Mouse (Mus musculus): ENCODE results near the gene Cdh4. TPM values are rescaled to one million over a fixed set of nuclear protein-coding genes. Genes with fewer than 3 reads are reported as not detected.

The Cdh4 gene
- polyA plus RNA-seq, 1 experiment = 0.55 TPM

GRCm38 (mm10) chr2:179443959-179444358, 1.7 kb downstream of the Cdh4 start:
- Histone ChIP-seq H3K4me1 (ENCODE audit: control insufficient read depth, insufficient read depth, low read length) (no peaks in the 10 kb centered on the region), H3K4me3 (replicated peaks; ENCODE audit: control insufficient read depth, low read depth, low read length) (no peak overlapping the region), H3K27ac (ENCODE audit: control insufficient read depth, insufficient read depth, low read depth, low read length, poor library complexity) (no peak overlapping the region)
- 25% methylated on average over 11 of the region's 11 CpGs for WGBS
- no peak for TF ChIP-seq CTCF (IDR thresholded peaks at IDR 0.05; ENCODE audit: control insufficient read depth, insufficient read depth, low read length)
- no peak for TF ChIP-seq POLR2A (IDR thresholded peaks at IDR 0.05; ENCODE audit: borderline replicate concordance, control insufficient read depth, low read depth, low read length)

DNA sequence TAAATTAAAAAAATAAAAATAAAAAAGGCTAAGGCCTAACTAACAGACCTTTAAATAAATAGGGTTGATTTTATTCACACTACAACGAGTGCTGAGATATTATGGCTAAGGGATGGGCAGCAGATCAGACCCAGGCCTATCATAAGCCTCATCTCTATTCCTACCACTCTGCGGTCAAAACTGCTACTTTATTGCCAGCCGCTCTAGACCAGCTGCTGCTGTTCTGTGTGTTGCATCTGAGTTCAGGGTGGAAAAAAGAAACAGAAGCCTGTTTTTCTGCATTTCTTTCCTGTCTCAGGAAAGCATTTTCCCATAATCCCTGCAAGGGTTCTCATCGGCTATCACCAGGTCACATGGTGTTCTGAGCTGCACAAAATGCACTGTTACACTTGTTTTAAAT, 6.0 kb downstream of the Cdh4 start:
- Histone ChIP-seq H3K4me3 (replicated peaks; ENCODE audit: control insufficient read depth, low read depth, low read length) (no peak overlapping the region), H3K27ac (ENCODE audit: control insufficient read depth, insufficient read depth, low read depth, low read length, poor library complexity) (no peak overlapping the region), H3K4me1 (ENCODE audit: control insufficient read depth, insufficient read depth, low read length) (no peaks in the 10 kb centered on the region)
- WGBS = 87% methylated on average over 4 of the region's 4 CpGs
- TF ChIP-seq POLR2A (IDR thresholded peaks at IDR 0.05; ENCODE audit: borderline replicate concordance, control insufficient read depth, low read depth, low read length) (no peak), CTCF (IDR thresholded peaks at IDR 0.05; ENCODE audit: control insufficient read depth, insufficient read depth, low read length) (no peak)

DNA sequence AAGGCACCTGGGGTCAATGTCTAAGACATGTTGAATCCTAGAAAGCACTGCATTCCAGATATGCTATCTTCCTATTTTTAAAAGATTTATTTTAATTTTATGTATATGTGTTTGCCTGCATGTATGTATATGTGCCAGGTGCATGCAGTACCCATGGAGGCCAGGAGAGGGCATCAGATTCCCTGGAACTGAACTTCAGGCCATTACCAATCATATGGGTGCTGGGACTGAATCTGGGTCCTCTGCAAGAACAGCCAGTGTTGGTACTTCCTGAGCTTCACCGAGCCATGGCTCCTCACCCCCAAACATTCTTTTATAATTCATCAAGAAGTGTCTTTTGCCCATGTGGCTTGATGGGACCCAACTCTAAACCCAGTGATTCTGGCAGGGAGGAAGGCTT, 6.8 kb downstream of the Cdh4 start:
- WGBS = 78% methylated on average over 1 of the region's 1 CpGs
- TF ChIP-seq POLR2A (IDR thresholded peaks at IDR 0.05; ENCODE audit: borderline replicate concordance, control insufficient read depth, low read depth, low read length) (no peak), CTCF (IDR thresholded peaks at IDR 0.05; ENCODE audit: control insufficient read depth, insufficient read depth, low read length) (no peak)

GRCm38 (mm10) chr2:179459196-179459595, 17.0 kb downstream of the Cdh4 start:
- no peak for TF ChIP-seq CTCF (IDR thresholded peaks at IDR 0.05; ENCODE audit: control insufficient read depth, insufficient read depth, low read length)
- TF ChIP-seq POLR2A (IDR thresholded peaks at IDR 0.05; ENCODE audit: borderline replicate concordance, control insufficient read depth, low read depth, low read length) = no peak
- Histone ChIP-seq H3K27ac (ENCODE audit: control insufficient read depth, insufficient read depth, low read depth, low read length, poor library complexity) (no peak overlapping the region), H3K4me1 (ENCODE audit: control insufficient read depth, insufficient read depth, low read length) (no peaks in the 10 kb centered on the region), H3K4me3 (replicated peaks; ENCODE audit: control insufficient read depth, low read depth, low read length) (no peak overlapping the region)
- WGBS = 79% methylated on average over 4 of the region's 4 CpGs

More for the DNA sequence above, 6.8 kb downstream of the Cdh4 start:
- no peak overlapping the region for H3K4me3 ChIP-seq (replicated peaks; ENCODE audit: control insufficient read depth, low read depth, low read length)
- H3K4me1 ChIP-seq (ENCODE audit: control insufficient read depth, insufficient read depth, low read length) = no peaks in the 10 kb centered on the region
- H3K27ac ChIP-seq (ENCODE audit: control insufficient read depth, insufficient read depth, low read depth, low read length, poor library complexity) = no peak overlapping the region

- no peak overlapping the region for H3K27ac ChIP-seq (ENCODE audit: control insufficient read depth, insufficient read depth, low read depth, low read length, poor library complexity)
- TF ChIP-seq CTCF (IDR thresholded peaks at IDR 0.05; ENCODE audit: control insufficient read depth, insufficient read depth, low read length) (no peak), POLR2A (IDR thresholded peaks at IDR 0.05; ENCODE audit: borderline replicate concordance, control insufficient read depth, low read depth, low read length) (no peak)
- 89% methylated on average over 2 of the region's 2 CpGs for WGBS
- H3K4me1 ChIP-seq (ENCODE audit: control insufficient read depth, insufficient read depth, low read length) = no peaks in the 10 kb centered on the region
- no peak overlapping the region for H3K4me3 ChIP-seq (replicated peaks; ENCODE audit: control insufficient read depth, low read depth, low read length)
Measured at GRCm38 (mm10) chr2:179459606-179460005, 17.4 kb downstream of the Cdh4 start.

- Histone ChIP-seq H3K4me1 (ENCODE audit: control insufficient read depth, insufficient read depth, low read length) (no peaks in the 10 kb centered on the region), H3K27ac (ENCODE audit: control insufficient read depth, insufficient read depth, low read depth, low read length, poor library complexity) (no peak overlapping the region), H3K4me3 (replicated peaks; ENCODE audit: control insufficient read depth, low read depth, low read length) (no peak overlapping the region)
- 79% methylated on average over 4 of the region's 4 CpGs for WGBS
- TF ChIP-seq POLR2A (IDR thresholded peaks at IDR 0.05; ENCODE audit: borderline replicate concordance, control insufficient read depth, low read depth, low read length) (no peak), CTCF (IDR thresholded peaks at IDR 0.05; ENCODE audit: control insufficient read depth, insufficient read depth, low read length) (no peak)
Measured at GRCm38 (mm10) chr2:179463514-179463913, 21.3 kb downstream of the Cdh4 start.

- Histone ChIP-seq H3K4me3 (replicated peaks; ENCODE audit: control insufficient read depth, low read depth, low read length) (no peak overlapping the region), H3K27ac (ENCODE audit: control insufficient read depth, insufficient read depth, low read depth, low read length, poor library complexity) (no peak overlapping the region), H3K4me1 (ENCODE audit: control insufficient read depth, insufficient read depth, low read length) (no peaks in the 10 kb centered on the region)
- TF ChIP-seq CTCF (IDR thresholded peaks at IDR 0.05; ENCODE audit: control insufficient read depth, insufficient read depth, low read length) (no peak), POLR2A (IDR thresholded peaks at IDR 0.05; ENCODE audit: borderline replicate concordance, control insufficient read depth, low read depth, low read length) (no peak)
- 79% methylated on average over 8 of the region's 8 CpGs for WGBS
Measured at GRCm38 (mm10) chr2:179467839-179468445, 25.7 kb downstream of the Cdh4 start.

DNA sequence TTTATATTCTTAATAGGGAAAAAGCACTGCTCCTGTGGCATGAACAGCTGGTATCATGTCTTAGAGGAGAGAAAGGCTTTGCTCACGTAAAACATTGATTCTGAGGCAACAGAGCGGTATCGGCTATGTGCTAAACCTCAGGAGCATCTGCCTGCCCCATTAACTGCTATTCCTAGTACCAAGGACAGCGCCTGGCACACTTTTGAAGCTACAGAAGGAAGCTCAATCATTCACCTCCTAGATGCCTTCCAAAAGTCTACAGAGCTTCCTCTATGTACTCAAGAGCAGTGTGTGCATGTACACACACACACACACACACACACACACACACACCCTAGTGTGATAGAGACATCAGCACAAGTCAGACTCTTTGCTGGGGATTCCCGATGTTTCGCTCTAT, 34.4 kb downstream of the Cdh4 start:
- TF ChIP-seq CTCF (IDR thresholded peaks at IDR 0.05; ENCODE audit: control insufficient read depth, insufficient read depth, low read length) = no peak
- TF ChIP-seq POLR2A (IDR thresholded peaks at IDR 0.05; ENCODE audit: borderline replicate concordance, control insufficient read depth, low read depth, low read length) = no peak
- WGBS = 70% methylated on average over 6 of the region's 6 CpGs
- Histone ChIP-seq H3K4me1 (ENCODE audit: control insufficient read depth, insufficient read depth, low read length) (no peaks in the 10 kb centered on the region), H3K4me3 (replicated peaks; ENCODE audit: control insufficient read depth, low read depth, low read length) (no peak overlapping the region), H3K27ac (ENCODE audit: control insufficient read depth, insufficient read depth, low read depth, low read length, poor library complexity) (no peak overlapping the region)

DNA sequence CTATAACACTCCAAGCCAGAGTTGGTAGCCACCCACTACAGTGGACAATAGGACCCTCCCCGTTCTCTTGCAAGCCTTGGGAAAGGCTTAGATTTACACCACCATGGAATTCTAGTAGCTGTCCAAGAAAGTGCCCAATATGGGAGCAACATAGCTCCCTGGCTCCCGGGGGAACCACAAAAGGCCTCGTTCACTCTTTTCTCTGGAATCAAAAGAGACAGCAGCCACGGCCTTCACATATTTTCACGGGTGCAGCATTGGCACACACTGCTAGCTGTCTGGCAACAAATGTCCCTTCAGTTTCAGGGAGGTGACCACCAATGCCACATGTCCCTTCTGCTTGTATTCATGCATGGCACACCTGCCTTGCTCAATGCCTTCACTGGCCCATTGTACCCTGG, 38.6 kb downstream of the Cdh4 start:
- Histone ChIP-seq H3K27ac (ENCODE audit: control insufficient read depth, insufficient read depth, low read depth, low read length, poor library complexity) (no peak overlapping the region), H3K4me1 (ENCODE audit: control insufficient read depth, insufficient read depth, low read length) (no peaks in the 10 kb centered on the region), H3K4me3 (replicated peaks; ENCODE audit: control insufficient read depth, low read depth, low read length) (no peak overlapping the region)
- TF ChIP-seq POLR2A (IDR thresholded peaks at IDR 0.05; ENCODE audit: borderline replicate concordance, control insufficient read depth, low read depth, low read length) = no peak
- TF ChIP-seq CTCF (IDR thresholded peaks at IDR 0.05; ENCODE audit: control insufficient read depth, insufficient read depth, low read length) = no peak
- 75% methylated on average over 5 of the region's 5 CpGs for WGBS
